Mouse (Mus musculus): ENCODE results near the gene Ggct. TPM values are rescaled to one million over a fixed set of nuclear protein-coding genes. Genes with fewer than 3 reads are reported as not detected.

Ggct gene
- polyA plus RNA-seq, 1 experiment: 6.0 TPM

DNA sequence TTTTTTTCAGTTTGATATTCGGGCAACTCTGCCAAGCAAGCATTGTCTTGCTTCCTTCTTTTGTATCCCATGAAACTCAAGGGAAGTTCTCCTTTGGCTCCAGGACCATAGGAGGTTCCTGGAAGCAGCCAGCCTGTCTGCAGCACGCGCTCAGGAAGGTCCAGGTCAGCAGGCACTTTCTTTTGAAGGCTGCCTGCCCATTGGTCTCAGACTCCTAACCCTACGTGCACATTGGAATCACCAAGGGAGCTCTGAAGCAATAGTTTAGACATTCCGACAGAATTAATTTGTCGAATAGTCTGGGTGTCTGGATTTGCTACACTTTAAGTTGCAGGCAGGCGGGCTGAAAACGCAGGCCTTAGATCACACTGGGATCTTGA lies 21.0 kb downstream of the Ggct start:
- no peak for TF ChIP-seq GATA1 (IDR thresholded peaks at IDR 0.05; ENCODE audit: low read length)

- TF ChIP-seq GATA1 (IDR thresholded peaks at IDR 0.05; ENCODE audit: low read length): no peak
Measured at GRCm38 (mm10) chr6:54970506-54970905, 22.2 kb downstream of the Ggct start.

- no peak for TF ChIP-seq GATA1 (IDR thresholded peaks at IDR 0.05; ENCODE audit: low read length)
Measured at GRCm38 (mm10) chr6:54969801-54970200, 22.9 kb downstream of the Ggct start.

- TF ChIP-seq GATA1 (IDR thresholded peaks at IDR 0.05; ENCODE audit: low read length): no peak
Measured at GRCm38 (mm10) chr6:54967591-54967990, 25.2 kb downstream of the Ggct start.

DNA sequence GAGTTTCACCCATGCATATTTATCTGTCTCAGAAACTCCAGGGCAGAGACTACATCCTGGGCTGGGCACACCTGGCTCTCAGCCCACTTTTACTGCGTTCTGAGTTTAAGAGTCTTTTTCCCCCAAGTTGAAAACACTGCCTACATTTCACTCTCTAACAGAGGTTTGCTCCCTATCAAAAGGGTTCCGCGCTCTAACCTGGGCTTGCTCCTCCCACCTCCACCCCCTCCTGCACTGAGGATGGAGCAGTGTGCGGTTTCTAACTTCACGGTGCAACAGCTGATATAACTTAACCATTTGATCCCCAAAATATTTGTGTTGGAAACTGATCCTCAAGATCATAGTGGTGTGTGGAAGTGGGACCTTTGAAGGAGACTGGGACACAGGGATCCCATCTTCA lies 27.5 kb downstream of the Ggct start:
- TF ChIP-seq GATA1 (IDR thresholded peaks at IDR 0.05; ENCODE audit: low read length): no peak

GRCm38 (mm10) chr6:54964755-54965154 lies 28.0 kb downstream of the Ggct start:
- no peak for TF ChIP-seq GATA1 (IDR thresholded peaks at IDR 0.05; ENCODE audit: low read length)

DNA sequence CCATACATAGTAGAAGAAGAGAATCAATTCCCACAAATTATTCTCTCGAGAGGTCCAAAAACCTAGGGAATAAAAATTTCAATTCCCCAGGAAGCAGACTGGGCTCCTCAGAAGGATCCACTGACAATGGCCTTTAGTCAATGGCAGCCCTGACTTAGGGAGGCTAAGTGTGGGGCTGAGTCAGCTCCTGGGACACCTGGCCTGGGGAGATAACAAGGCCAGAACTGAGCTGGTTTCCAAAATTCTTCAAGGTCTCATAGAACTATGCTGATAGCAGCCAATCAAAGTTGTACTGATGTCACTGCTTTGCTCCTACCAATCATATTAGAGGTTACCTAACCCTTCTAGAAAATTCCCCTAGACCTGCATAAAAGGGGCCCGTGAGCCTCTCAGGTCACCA lies 29.2 kb downstream of the Ggct start:
- TF ChIP-seq GATA1 (IDR thresholded peaks at IDR 0.05; ENCODE audit: low read length): no peak

DNA sequence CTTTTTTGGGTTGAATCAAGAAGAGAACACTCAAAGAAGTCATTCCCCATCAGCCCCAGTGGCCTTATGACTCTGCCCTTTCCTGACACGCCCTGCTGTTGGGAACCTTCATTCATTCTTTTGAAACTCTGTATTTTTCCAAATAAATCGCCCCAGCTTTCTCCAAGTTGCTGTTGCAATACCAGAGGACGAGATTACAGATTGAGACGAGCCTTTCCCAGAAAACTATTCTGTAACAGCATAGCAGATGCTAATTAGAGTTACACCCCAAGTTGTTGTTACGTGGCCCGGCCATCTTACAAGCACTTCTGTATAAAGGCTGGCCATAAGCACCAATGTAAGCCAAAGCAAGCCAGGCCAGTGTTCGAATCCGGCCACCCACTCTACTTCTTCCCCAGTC lies 35.1 kb downstream of the Ggct start:
- TF ChIP-seq GATA1 (IDR thresholded peaks at IDR 0.05; ENCODE audit: low read length): no peak

- TF ChIP-seq GATA1 (IDR thresholded peaks at IDR 0.05; ENCODE audit: low read length): no peak
Measured at GRCm38 (mm10) chr6:54956425-54956824, 36.3 kb downstream of the Ggct start.

GRCm38 (mm10) chr6:54955949-54956348 lies 36.8 kb downstream of the Ggct start:
- TF ChIP-seq GATA1 (IDR thresholded peaks at IDR 0.05; ENCODE audit: low read length): no peak

DNA sequence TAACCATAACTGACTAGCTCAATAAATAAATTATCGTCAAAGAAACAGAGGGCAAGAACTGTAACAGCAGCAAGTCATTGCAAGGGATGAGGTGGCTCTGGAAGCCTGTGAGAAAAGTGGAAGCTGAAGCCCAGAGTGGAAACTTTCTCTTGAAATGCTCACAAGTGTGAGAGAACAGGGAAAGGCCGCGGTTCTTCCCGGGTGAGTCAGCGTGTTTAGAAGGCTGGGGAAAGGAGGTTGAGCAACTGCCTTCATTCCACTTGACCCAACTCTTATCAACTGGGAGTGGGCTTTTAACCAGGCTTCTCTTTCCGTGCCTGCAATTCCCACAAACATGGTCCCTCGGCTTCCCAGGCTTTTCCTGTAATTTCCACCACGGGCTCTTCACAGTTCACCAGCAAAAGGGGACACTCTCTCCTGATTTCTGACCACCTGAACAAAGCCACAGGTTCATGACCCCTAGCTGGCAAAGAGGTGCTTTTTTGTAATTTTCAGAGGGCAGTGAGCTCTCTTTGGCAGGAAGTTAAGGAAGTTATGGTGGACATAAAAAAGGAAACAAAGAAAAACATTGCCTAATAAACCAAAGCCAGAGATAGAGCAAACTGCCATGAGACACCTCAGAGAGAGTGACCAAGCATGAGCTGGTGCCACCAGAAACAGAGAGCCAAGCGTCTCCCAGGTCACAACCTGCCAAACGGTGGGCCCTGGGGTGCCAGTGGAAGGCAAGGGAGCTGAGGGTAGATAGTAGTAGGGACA lies 37.9 kb downstream of the Ggct start:
- no peak for TF ChIP-seq GATA1 (IDR thresholded peaks at IDR 0.05; ENCODE audit: low read length)

DNA sequence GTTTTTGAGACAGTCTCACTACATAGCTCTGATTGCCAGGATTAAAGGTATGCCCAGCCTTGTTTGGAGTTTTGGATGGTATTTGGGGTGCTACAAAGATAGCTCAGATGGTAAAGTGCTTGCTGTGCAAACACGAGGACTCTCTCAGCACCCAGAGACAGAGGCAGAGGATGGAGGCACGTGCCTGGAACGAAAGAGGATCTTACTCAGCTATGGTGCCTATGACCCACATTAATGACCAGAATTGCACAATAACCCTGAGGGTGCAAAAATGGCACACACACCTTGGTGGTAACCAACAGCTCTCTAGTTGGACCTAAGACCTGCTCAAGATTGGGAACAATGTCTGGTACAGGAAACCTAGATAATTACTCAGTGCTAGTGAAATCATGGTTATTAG lies 40.2 kb downstream of the Ggct start:
- TF ChIP-seq GATA1 (IDR thresholded peaks at IDR 0.05; ENCODE audit: low read length): no peak

- no peak for TF ChIP-seq GATA1 (IDR thresholded peaks at IDR 0.05; ENCODE audit: low read length)
Measured at GRCm38 (mm10) chr6:54948682-54949081, 44.1 kb downstream of the Ggct start.

DNA sequence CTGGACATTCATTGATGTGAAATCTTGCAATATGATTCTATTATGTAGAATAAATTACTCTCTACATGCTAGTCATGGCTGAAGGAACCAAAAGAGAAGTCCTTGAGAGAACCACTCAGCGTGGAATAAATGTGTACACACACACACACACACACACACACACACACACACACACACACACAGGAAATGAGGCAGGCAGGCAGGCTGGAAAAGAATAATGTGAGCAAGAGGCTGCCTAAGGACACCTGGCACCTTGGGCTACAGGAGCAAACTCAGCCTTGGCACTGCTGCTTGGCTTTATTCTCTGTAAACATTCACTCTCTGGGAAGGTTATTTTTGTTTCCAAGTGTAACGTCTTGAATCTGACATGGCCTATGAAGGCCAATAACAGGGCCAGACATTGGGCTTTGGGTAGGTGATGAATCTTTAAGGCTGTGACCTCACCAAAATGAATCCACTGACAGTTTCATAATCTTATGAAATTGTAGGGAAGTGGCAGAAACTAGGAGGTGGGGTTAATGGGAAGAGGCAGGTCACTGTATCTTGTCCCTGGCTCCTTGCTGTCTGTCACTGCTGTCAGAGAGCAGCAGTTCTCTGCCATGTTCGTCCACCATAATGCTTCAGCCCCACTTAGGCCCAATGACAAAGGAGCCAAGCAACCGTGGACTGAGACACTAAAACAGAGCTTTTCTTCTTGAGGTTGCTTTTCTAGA lies 46.4 kb downstream of the Ggct start:
- no peak for TF ChIP-seq GATA1 (IDR thresholded peaks at IDR 0.05; ENCODE audit: low read length)

DNA sequence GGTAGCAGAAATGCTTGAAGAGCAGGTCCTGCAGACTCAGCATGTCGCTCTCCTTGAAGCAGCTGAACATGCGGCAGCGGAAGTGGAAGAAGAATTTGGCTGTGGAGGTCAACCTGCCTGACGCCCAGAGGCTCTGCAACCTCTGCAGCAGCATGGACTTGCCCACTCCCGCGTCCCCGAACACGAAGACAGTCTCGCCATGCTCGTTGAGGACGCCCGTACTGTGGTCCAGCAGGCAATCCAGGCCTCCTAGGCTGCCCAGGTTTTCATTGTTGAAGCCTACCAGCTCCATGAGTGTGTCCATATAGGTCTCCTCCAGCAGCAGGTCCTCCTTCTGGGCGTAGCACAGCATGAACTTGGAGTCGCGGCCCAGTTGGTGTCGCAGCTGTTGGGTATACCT lies 48.2 kb downstream of the Ggct start:
- TF ChIP-seq GATA1 (IDR thresholded peaks at IDR 0.05; ENCODE audit: low read length): no peak

DNA sequence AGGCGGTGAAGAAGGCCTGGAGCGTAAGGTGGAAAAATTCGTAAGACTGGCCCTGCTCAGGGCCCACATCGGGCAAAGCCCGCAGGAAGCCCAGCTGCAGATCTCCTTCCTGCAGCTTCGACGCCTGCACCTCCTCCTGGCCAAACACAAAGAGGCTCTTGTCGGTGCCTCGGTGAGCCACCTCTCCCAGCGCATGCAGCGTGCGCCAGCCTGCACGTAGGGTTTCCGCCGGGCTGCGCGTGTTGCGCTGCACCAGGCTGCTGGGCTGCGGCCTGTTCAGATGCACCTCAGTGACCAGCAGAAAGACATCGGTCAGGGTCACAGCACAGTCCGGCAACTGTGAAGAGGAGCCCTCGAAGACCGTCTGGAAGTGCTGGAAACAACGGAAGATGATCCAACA lies 49.0 kb downstream of the Ggct start:
- TF ChIP-seq GATA1 (IDR thresholded peaks at IDR 0.05; ENCODE audit: low read length): no peak

GRCm38 (mm10) chr6:54943292-54943691 lies 49.5 kb downstream of the Ggct start:
- no peak for TF ChIP-seq GATA1 (IDR thresholded peaks at IDR 0.05; ENCODE audit: low read length)

All from G1E-ER4 (cell line).